Mouse (Mus musculus): Measurements from ENCODE around the gene Ulk4.

Ulk4 gene

DNA sequence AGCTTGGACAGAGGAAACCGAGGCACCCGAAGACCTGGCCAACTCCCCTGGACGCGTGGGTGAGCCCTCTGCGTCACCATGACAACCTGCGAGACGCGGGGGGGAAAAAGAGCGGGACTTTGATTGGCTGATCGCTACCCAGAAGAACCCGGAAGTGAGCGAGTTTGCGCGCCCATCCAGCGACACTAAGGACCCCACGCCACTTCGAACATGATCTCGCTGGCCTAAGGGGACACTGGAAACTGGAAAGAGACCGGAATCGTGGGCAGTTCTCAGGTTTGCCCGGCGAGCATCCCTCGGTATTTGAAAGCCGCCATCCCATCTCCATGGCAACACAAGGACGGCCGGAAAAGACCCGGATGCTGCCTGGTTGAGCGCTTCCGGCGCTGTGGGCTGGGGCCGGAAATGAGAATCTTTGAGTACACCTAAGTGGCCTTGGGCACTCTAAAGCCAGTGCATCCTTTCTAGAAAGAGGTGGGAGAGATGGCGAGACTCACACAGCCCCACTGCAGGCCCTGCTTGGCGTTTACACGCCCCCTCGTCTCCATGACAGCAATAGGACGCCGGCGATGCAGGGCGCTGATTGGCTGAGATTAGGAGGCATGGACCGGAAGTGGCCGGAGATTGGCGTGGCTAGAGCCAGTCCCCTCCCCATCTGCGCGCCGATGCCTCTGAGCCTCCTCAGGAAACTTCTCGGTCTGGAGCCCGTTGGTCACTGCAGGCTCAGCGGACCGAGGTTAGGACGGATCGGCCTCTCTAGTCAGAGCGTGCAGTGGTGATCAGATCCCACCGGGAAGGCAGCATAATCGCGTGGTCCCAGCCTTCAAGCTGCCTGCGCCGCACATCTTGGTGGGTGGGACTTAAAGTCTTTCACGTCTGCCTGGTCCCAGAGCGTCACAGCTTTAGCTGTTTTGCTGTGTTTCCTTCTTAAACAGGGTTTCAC lies at the start of gene Ulk4:
TSS of gene Ulk4 (minus strand) at position 80 of the 943 bp plus-strand sequence.
- DNase-seq (ENCODE audit: low spot score in 2 of 2) = peak; percentile 90 to 93

DNA sequence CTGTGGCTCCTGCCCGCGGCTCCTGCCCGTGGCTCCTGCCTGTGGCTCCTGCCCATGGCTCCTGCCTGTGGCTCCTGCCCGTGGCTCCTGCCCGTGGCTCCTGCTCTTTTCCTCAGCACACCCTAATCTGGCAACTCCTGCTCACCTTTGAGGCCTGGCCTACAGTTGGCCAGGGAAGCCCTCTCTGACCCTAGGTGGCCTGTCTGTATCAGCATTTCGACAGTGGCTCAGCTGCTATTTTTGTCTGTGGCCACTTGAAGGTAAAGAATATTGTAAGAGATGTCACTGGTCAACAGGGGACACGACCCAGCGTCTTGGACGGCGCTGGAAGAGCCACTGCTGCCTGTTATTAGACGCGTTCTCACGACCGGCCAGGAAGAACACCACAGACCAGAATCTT lies 45.0 kb upstream of the Ulk4 start:
- DNase-seq (ENCODE audit: low spot score in 2 of 2) = no peak

DNA sequence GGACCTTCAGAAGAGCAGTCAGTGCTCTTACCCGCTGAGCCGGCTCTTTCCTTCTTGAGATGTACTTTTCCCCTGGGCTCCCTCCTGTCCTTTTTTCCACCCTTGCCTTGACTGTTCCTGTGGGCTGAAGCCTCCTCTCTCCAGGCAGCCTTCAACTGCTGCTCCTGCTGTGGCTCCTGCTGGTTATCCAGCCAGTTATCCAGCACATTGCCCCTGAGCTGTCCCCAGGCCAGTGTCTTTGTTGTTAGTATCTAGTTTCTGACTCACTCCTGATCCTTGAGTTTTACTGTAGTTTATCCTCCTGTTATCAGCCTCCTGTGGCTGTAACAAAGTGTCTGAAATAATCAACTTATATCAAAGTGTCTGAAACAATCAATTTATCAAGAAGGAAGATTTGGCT lies 44.1 kb upstream of the Ulk4 start:
- DNase-seq (ENCODE audit: low spot score in 2 of 2) = no peak

DNA sequence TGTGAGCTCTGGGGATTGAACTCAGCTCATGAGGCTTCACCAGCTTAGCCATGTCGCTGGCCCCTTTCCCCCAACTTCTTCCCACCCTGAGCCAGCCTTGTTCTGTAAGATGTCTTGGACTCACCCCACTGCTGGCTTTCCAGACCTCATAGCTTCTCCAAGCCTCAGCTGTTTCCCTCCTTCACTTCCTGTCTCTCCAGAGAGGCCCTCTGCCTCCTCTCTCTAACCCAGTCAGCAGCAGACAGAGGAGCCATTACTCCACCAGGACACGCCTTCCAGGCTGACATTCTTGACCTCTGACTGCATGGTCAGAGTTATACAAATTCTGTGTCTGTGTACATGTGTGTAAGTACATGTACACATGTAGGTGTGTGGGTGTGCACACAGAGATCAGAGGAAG lies 43.4 kb upstream of the Ulk4 start:
- no peak for DNase-seq (ENCODE audit: low spot score in 2 of 2)

DNA sequence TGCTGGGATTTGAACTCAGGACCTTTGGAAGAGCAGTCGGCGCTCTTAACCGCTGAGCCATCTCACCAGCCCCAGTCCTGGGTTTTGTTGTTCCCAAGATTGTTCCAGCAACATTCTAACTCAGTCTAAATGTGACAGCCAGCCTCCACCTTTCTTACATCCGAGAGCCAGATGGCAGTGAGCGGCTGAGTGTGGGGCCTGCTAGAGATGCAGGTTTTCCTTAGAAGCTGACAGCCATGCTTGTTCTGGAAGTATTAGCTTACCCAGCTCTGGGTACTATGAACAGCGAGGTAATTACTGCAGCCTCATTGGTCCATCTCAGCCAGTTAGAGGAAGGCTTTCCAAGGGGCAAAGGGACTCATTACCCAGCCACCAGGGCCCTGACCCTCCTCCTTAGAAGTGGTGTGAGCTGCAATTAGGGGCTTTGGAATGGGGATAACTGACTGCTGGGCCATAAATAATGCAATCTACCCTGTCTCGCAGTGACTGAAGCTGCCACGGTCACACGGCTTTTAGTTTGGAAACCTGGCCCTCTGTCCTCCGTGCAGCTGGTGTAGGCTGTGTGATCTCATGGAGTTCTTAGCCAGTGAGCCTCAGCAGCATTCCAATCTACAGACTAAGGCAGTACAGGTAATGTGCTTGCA lies 42.4 kb upstream of the Ulk4 start:
- no peak for DNase-seq (ENCODE audit: low spot score in 2 of 2)

DNA sequence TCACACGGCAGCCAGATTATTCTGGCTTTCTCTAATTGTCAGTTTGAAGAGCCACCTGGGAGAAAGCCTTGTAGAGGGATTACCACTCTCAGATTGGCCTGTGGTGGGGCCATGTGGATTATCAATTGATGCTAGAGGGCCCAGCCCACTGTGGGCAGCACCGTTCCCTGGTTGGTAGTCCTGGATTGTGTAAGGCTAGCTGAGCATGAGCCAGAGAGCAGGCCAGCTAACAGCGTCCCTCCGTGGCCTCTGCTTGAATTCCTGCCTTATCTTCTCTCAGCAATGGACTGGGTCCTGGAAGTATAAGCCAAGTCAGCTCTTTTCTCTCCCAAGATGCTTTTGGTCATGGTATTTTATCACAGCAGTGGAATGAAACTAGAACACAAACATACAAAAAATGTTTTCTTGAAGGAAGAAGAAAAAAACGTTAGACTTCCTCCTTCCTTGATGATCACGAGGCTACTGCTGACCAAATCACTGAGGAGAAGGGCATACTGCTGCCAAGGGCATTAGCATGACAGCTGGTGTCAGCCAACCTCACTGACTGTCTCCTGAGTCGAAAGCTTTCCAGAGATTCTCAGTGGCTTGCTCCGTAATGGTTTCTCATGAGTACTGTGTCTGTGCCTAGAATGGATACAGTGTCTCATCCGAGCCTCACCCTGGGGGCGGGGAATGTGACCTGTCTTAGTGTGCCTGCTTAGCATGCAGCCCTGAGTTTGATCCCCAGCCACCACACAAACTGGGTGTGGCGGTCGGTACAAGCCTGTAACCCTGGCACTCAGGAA lies 39.8 kb upstream of the Ulk4 start:
- peak in 1 of 2 experiments; percentile 25 for DNase-seq (ENCODE audit: low spot score in 2 of 2)

DNA sequence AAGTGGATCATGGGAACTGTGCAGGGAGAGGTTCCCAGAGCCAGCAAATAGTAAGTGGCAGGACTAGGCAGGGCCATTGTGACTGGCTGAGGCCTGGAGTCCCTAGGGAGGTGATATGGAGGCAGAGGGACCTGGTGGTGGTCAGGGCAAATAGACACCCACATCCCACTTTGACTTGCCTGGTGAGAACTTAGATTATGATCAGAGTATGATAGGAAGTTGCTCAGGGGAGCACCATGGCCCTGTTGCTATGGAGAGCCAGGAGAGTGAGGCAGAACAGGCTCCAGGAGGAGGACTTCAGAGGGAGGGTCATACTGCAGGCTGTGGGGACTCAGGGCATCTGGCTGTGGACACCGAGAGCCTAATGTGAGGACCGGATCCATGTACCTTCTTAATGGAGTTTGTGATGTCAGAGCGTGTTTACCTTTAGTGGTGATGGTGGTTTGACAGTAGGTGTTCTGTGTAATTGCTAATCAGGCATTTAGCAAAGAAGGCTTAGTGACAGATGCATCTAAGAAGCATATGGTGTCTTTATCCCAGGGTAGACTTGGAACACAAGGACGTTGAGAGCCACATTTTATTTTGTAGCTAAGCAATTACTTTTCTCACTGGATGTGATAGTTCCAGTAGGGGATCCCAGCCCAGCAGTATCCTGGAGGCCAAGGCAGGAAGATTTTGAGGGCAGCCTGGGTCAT lies 39.1 kb upstream of the Ulk4 start:
- DNase-seq (ENCODE audit: low spot score in 2 of 2) = no peak

DNA sequence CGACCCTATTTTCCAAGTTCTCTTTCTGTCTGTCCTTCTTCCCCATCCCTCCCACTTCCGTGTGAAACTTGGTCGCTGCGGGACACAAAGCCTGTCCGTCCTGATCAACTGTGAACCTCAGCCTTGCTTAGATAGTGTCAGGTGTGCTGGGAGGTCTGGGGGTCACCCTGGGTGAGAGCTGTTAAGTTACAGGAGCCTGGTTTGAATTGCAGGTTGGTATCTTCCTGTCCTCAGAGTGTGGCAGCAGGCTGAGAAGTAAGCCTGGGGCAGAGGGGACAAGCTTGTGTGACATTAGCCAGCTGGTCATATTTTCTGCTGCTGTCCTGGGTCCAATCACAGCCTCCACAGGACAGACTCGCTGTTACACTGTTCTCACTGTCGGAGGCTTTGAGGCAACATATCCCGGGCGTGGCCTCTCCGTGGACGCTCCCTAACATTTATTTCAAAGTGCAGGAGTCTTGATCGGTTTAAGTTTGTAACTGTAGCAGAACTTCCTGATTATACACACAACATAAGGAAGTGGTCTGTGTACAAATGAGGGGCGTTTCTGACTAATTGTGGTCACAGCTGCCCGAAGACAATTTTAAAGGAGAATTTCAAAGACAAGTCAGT lies 37.6 kb upstream of the Ulk4 start:
- peak; percentile 58 to 62 for DNase-seq (ENCODE audit: low spot score in 2 of 2)

DNA sequence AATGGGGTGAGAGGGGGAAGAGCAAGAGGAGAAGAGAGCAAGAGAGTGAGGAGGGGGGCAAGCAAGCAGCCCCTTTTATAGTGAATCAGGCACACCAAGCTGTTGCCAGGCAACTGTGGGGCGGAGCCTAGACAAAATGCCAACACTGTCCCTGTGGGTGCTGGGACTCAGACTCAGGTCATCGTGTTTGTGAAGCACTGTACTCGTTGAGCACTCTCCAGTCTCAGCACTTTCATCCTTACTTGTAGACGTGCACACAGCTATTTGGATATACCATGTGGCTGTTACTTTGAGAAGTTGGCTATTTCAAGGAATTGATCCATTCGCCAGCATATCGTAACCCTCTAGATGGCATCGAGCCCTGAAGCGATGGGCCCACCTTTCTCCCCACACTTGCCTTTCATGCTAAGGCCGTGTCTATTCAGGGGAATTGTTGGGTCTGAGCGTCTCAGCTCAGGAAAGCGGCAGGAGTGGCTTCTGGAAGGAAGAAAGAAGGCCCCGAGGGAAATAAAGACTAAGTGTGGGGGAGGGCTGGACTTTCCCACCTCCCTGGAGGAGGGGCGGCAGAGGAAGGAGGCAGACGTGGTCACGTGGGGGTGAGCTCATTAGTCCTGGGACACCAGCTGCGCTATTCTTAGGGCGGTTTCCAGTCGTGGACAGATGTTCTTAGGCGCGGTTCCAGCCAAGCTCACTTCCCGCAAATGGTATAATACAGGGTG lies 36.8 kb upstream of the Ulk4 start:
- peak; percentile 74 to 77 for DNase-seq (ENCODE audit: low spot score in 2 of 2)

DNA sequence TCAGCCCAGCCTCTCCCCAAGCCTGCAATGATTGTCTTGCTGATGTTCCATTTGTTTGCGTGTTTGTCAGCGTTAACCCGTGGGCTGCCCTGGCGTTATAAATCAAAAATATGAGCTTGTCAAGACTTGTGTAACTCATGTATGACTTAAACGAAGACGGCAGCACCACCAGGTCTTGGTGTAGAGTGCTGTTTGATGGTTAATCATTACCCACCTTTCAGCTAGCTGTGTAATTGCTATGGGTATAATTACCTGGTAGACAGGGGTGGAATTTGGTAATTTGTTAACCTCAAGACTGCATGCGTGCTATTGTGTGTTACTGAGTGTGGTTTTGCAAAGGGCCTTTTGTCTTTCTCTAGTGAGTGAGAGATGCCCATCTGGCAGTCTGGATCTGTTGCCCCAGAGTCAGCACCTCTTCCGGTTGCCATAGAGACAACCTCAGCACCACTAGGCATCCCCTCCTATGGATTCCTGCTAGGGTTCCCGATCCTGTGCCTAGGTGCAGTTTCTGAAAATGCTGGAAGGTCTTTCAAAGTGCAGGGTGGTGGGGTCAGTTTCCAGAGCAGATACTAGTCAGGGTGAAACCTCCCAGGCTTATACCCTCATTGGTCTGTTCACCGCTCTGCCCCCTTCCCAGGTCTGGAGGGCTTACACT lies 35.4 kb upstream of the Ulk4 start:
- DNase-seq (ENCODE audit: low spot score in 2 of 2) = no peak

DNA sequence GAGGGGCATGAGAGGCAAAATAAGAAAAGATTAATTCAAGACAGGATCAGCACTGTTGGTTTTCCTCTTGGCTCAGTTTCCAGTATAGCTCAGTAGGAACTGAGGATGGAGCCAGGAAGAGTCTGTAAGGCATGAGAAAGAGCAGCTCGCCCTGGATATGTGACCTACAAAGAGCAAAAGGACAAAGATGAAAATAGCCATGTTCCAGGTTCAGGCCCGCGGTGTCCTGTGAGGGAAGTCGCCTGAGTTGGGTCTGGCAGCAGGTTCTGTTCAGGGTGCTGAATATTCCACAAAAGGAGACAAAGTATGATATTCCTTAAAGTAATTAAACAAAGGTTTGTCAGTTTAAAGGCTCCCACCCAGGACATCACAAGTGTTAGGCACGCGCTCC lies 34.8 kb upstream of the Ulk4 start:
- no peak for DNase-seq (ENCODE audit: low spot score in 2 of 2)

DNA sequence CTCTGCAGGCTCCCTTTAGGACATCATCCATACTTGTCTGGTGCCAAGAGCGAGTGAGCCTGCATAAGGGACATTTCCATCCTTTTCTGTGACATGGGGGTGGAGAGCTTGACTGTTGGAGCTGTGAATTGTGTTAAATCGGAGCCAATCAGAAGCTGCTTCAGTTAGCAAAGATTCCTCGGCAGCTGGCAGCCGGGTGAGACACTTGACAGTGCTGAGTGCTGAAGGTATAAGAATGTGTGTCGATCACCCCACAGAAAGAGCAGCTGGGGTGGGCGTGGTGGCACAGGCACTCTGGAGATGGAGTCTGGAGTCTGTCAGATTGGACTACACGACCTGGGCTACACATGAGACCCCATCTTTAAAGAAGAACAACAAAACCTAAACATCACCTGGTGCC lies 33.5 kb upstream of the Ulk4 start:
- DNase-seq (ENCODE audit: low spot score in 2 of 2) = no peak

DNA sequence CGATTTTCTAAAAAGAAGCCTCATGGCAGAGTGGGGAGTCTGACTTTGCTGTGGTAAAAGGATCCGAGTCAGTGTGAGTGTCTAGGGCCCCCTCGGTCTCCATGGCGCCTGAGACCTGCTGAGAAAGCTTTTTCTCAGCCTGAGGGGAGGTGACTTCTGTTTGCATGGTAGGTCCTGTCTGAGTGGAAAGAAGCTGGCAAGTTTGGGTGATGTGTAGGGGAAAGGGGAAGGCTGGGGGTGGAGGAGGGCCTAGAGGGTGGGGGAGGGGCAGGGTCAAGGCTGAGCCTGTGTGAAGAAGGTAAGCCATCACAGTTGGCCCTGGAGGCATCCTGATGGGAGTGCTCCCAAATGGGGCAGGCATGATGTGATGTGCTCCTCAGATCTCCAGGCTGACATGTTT lies 32.3 kb upstream of the Ulk4 start:
- no peak for DNase-seq (ENCODE audit: low spot score in 2 of 2)

DNA sequence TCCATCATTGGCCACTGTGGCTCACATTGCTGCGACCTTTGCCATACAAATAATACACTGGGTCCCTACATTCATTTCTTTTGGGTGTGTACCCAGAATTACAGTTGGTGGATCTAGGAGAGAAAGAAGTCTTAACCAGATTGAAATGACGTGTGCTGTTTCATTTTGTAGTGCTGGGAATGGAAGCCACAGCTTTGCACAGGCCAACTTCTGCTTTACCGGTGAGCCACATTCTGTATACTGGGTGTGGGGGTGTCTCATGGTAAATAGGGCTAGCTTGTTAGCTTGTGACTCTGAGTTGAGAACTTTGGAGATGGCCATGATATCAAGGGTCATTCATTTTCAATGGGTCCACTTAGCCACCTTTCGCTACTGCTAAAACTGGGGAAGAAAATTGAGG lies 28.5 kb upstream of the Ulk4 start:
- no peak for DNase-seq (ENCODE audit: low spot score in 2 of 2)

DNA sequence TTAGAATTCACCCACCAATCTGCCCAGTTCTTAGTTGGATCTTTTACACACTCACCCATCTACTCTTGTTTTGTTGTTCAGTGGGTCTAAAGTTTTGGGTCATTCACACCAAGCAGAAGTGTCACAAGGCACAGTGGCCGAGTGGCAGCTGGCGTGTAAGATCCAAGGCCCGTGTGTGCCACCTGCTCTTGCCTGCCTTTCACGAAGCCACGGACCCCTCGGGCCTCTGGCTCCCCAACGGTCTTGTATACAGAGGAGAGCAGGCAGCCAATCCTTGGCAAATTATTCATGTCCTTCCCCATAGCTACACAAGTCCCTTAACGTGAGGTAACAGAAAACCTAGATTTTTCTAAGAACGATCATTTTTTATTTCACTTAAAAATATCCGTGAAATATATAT lies 27.5 kb upstream of the Ulk4 start:
- DNase-seq (ENCODE audit: low spot score in 2 of 2) = no peak

DNA sequence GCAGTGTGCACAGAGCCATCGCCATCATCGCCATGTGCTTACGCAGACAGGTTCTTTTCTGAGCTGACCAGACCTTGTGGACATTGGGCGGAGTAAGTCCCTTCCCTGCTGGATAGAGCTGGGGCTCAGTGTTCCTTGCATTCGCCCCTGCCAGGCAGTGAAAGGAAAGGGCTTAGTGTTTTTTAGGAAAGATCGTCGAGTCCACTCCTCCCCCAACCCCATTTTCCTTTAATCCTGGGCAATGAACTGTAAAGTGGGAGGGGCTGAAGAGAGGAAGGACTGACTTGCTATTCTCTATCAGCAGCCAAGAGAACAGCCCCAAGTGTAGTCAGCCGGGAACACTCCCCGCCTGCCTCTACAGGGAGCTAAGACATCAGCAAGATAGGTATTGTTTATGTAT lies 26.8 kb upstream of the Ulk4 start:
- no peak for DNase-seq (ENCODE audit: low spot score in 2 of 2)

DNA sequence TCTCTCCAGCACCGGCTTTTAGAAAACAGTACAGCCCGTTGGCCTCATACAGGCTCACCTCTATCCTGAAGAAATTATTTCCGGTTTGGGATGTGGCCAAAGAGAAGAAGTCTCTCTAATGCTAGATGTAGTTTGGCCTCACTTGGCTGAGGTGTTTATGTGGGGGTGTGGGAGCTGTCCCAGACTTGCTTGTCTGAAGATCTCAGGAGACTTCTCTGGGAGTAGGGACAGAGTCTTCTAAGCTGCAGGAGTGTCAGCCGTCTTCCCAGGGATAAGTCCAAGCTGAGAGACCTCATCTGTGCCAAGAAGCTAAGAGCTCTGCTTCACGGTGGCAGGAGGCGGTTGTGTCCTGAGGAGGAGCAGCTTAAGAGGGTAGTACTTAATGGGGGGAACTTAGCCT lies 26.1 kb upstream of the Ulk4 start:
- no peak for DNase-seq (ENCODE audit: low spot score in 2 of 2)

DNA sequence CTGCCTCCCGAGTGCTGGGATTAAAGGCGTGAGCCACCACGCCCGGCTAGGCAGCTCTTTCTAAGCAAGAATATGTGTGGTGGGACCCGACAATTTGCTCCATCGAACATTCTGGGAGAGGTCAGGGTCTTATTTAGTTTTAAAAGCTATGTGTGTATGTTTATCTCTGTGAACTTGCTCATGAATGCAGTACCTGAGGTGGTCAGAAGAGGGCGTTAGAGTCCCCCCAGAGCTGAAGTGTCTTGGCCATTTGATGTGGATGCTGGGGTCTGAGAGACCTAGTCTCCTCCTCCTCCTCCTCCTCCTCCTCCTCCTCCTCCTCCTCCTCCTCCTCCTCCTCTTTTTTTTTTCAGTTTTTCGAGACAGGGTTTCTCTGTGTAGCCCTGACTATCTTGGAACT lies 25.5 kb upstream of the Ulk4 start:
- DNase-seq (ENCODE audit: low spot score in 2 of 2) = peak; percentile 39 to 60

DNA sequence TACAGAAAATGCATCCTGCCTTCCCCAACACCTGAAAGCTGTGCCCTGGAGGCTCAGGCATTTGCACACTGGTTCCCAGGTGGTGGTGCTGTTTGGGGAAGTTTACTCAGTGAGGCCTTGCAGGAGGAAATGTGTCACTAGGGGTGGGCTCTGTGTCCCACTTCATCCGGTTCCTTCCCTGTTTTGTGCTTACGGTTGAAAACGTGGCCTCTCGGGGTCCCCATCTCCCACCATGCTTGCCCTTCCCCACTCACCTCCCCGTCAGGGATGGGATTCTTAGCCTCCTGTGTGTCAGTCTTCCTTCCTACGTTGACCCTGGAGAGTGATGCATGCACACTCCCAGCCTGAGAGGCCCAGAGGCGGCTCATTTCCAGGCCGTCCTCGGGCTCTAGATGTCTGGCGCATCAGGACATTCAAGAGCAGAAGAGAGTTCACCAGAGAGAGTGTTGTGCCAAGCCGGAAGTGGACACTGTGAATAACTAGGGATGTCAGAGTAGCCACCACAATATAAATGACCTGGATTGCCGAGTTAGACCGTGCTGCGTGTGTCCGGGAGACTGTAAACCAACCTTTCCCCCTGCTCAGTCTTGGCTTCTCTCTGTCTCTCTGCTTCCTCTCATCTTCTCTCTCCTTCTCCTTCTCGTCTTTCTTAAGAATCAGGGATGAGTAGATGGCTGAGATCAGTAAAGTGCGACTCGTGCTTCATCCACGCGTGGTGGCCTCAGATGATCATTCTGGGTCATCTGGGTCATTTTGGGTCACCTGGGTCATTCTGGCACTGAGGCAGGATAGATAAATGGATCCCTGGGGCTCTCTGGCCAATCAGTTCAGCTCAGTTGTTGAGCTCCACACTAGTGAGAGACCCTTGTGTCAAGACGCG lies 24.3 kb upstream of the Ulk4 start:
- peak in 1 of 2 experiments; percentile 31 for DNase-seq (ENCODE audit: low spot score in 2 of 2)

Measured in natural killer cell, adult 2 months (primary cell).